Mouse (Mus musculus) hindbrain, embryonic 13.5 days (tissue): ENCODE data around the gene Rab3gap2. TPM values are rescaled to one million over a fixed set of nuclear protein-coding genes. Genes with fewer than 3 reads are reported as not detected.
A peak's percentile ranks its signal among the peaks of the same experiment; 100 is the strongest.

Source experiments
- ATAC-seq: fragments of 200-750 bp; cut with Nextera tagmentation; 2 replicates; pipeline ENCODE4 v1.8.0; 2017; ENCODE audit warnings: moderate TSS enrichment; ENCODE audit not compliant: low FRiP score
- H3K27ac ChIP-seq: fragments of 300-500 bp; sonication (generic); 2 replicates; pipeline ENCODE4 v1.5.1; 2015; ENCODE audit warnings: inconsistent platforms, mild to moderate bottlenecking, moderate library complexity
- H3K27me3 ChIP-seq: fragments of 300-500 bp; sonication (generic); 2 replicates; pipeline ENCODE4 v1.6.1; 2015; ENCODE audit warnings: mild to moderate bottlenecking, inconsistent platforms
- H3K36me3 ChIP-seq: fragments of 300-500 bp; sonication (generic); 2 replicates; pipeline ENCODE4 v1.6.1; 2015; ENCODE audit warnings: mild to moderate bottlenecking, inconsistent platforms
- H3K4me1 ChIP-seq: fragments of 300-500 bp; sonication (generic); replicated peaks from 2 replicates; pipeline ENCODE4 v1.6.1; 2015; ENCODE audit warnings: inconsistent platforms
- H3K4me2 ChIP-seq: fragments of 300-500 bp; sonication (generic); 2 replicates; pipeline ENCODE4 v1.6.1; 2015; ENCODE audit warnings: inconsistent platforms, mild to moderate bottlenecking, moderate library complexity
- H3K4me3 ChIP-seq: fragments of 300-500 bp; sonication (generic); 2 replicates; pipeline ENCODE4 v1.5.1; 2015; ENCODE audit warnings: mild to moderate bottlenecking, inconsistent platforms
- H3K9ac ChIP-seq: fragments of 300-500 bp; sonication (generic); 2 replicates; pipeline ENCODE4 v1.6.1; 2015; ENCODE audit warnings: mild to moderate bottlenecking, inconsistent platforms
- H3K9me3 ChIP-seq: fragments of 300-500 bp; sonication (generic); 2 replicates; pipeline ENCODE4 v1.6.1; 2016; ENCODE audit warnings: inconsistent platforms
- WGBS: fragments of 180-500 bp; shearing (Covaris S2); methylation state at CpG from one replicate; pipeline ENCODE4 v1.1.7; 2015; 5-methylcytosine and 5-hydroxymethylcytosine counted together
- polyA plus RNA-seq: library from polyadenylated mRNA; unstranded; fragments of >200 nt; fragmentation: Nextera tagmentation; extraction: Ambion mirVana; gene quantifications from 2 replicates; pipeline ENCODE4 v1.2.1, GENCODE M21; 2015

Rab3gap2 gene
- polyA plus RNA-seq, 1 experiment from 2014 or later, result 25.4 TPM

GRCm38 (mm10) chr1:185268675-185269074 is 64.8 kb downstream of the Rab3gap2 start:
- ATAC-seq, result no peak
- 86% methylated on average over 4 of the region's 4 CpGs for WGBS
- Histone ChIP-seq H3K4me2 (no peak overlapping the region), H3K9ac (no peak overlapping the region), H3K27ac (no peak overlapping the region), H3K4me3 (no peak overlapping the region), H3K4me1 (no peaks in the 10 kb centered on the region), H3K27me3 (no peaks in the 10 kb centered on the region), H3K36me3 (peaks cover 82% of the 10 kb centered on the region), H3K9me3 (no peaks in the 10 kb centered on the region; the same call in 1 of the 2 replicates)

GRCm38 (mm10) chr1:185270403-185271097 is 66.6 kb downstream of the Rab3gap2 start:
- H3K4me3 ChIP-seq, result no peak overlapping the region
- peaks cover 84% of the 10 kb centered on the region for H3K36me3 ChIP-seq
- no peak overlapping the region for H3K4me2 ChIP-seq
- no peaks in the 10 kb centered on the region for H3K27me3 ChIP-seq
- WGBS, result 94% methylated on average over 8 of the region's 8 CpGs
- no peak overlapping the region for H3K9ac ChIP-seq
- no peaks in the 10 kb centered on the region; the same call in 1 of the 2 replicates for H3K9me3 ChIP-seq
- H3K4me1 ChIP-seq, result no peaks in the 10 kb centered on the region
- ATAC-seq, result no peak
- H3K27ac ChIP-seq, result no peak overlapping the region

GRCm38 (mm10) chr1:185271373-185271772 is 67.5 kb downstream of the Rab3gap2 start:
- H3K36me3 ChIP-seq, result peaks cover 86% of the 10 kb centered on the region
- ATAC-seq, result no peak
- 91% methylated on average over 9 of the region's 9 CpGs for WGBS

GRCm38 (mm10) chr1:185274819-185275545 is 71.1 kb downstream of the Rab3gap2 start:
- ATAC-seq, result no peak
- no peak overlapping the region for H3K27ac ChIP-seq
- no peak overlapping the region for H3K4me3 ChIP-seq
- no peaks in the 10 kb centered on the region; the same call in 1 of the 2 replicates for H3K9me3 ChIP-seq
- H3K9ac ChIP-seq, result no peak overlapping the region
- H3K27me3 ChIP-seq, result no peaks in the 10 kb centered on the region
- peaks cover 93% of the 10 kb centered on the region for H3K36me3 ChIP-seq
- WGBS, result 94% methylated on average over 5 of the region's 5 CpGs
- no peak overlapping the region for H3K4me2 ChIP-seq
- H3K4me1 ChIP-seq, result no peaks in the 10 kb centered on the region

More at GRCm38 (mm10) chr1:185271373-185271772, 67.5 kb downstream of the Rab3gap2 start:
- Histone ChIP-seq H3K4me3 (no peak overlapping the region), H3K9ac (no peak overlapping the region), H3K4me1 (no peaks in the 10 kb centered on the region), H3K9me3 (no peaks in the 10 kb centered on the region; the same call in 1 of the 2 replicates), H3K27me3 (no peaks in the 10 kb centered on the region), H3K27ac (no peak overlapping the region), H3K4me2 (no peak overlapping the region)

DNA sequence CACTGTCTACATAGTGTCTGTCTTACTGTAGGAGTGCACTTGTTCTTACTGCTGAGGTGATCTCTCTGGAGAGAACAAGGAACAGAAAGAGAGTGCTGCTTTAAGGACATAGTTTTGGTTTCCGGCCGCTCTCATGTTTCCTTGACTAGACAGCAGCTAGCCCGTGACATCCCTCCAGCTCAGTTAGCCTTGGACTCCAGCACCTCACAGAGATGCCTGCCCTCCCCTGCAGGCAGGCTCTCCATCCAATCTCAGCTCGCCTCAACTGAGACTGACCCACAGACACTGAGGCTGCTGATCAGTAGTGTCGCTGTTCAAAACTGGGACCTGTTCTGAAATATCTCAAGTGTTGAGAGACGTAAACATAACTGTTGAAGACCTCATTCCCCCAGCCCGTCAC is 72.1 kb downstream of the Rab3gap2 start:
- 97% methylated on average over 7 of the region's 7 CpGs for WGBS
- Histone ChIP-seq H3K9ac (no peak overlapping the region), H3K4me3 (no peak overlapping the region), H3K4me2 (no peak overlapping the region), H3K27ac (no peak overlapping the region), H3K36me3 (peaks cover 94% of the 10 kb centered on the region), H3K27me3 (no peaks in the 10 kb centered on the region), H3K4me1 (no peaks in the 10 kb centered on the region), H3K9me3 (no peaks in the 10 kb centered on the region; the same call in 1 of the 2 replicates)
- no peak for ATAC-seq

DNA sequence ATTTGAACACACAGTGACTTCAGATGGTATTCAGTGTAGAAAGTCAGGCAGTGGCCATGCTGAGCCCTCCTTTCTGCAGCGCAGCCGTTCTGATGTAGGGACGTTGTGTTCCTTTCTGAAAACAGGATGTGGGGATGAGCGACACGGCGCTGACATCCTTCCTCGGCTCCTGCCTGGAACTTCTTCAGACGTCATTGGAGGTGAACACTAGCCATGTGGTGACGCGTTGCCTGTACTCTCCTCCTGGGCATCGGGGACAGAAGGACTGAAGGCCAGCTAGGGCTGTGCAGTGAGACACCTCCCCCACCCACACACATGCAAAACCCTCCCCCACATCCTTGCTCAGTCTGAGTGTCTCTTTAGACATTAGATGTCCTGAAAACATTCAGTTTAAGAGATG is 73.1 kb downstream of the Rab3gap2 start:
- 95% methylated on average over 11 of the region's 11 CpGs for WGBS
- no peak overlapping the region for H3K9ac ChIP-seq
- H3K27ac ChIP-seq, result no peak overlapping the region
- H3K4me3 ChIP-seq, result no peak overlapping the region
- H3K27me3 ChIP-seq, result no peaks in the 10 kb centered on the region
- no peak for ATAC-seq
- H3K4me1 ChIP-seq, result no peaks in the 10 kb centered on the region
- peaks cover 93% of the 10 kb centered on the region for H3K36me3 ChIP-seq
- H3K9me3 ChIP-seq, result no peaks in the 10 kb centered on the region; the same call in 1 of the 2 replicates
- H3K4me2 ChIP-seq, result no peak overlapping the region

GRCm38 (mm10) chr1:185279288-185279687 is 75.4 kb downstream of the Rab3gap2 start:
- ATAC-seq, result no peak
- H3K4me2 ChIP-seq, result no peak overlapping the region
- H3K9ac ChIP-seq, result no peak overlapping the region
- no peaks in the 10 kb centered on the region for H3K9me3 ChIP-seq
- peaks cover 94% of the 10 kb centered on the region for H3K36me3 ChIP-seq
- no peak overlapping the region for H3K4me3 ChIP-seq
- WGBS, result 94% methylated on average over 9 of the region's 9 CpGs
- H3K27me3 ChIP-seq, result no peaks in the 10 kb centered on the region
- H3K27ac ChIP-seq, result no peak overlapping the region
- H3K4me1 ChIP-seq, result no peaks in the 10 kb centered on the region

DNA sequence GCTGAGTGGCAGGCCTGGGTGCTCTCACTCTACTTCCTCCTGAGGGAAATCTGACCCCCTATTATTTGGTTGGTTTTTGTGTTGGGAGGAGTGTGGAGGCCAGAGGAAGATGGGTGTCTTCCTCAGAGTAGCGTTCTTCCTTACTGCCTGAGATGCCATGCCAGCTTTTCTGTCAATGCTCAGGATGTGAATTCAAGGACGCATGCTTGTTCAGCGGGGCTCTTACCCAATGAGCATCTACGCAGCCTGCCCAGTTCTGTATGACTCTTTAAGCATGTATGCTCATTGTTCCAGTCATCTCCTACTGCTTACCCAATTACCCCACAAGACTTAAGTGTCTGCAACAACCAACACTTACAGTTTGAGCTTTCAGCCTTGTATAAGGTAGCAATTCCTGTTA is 76.7 kb downstream of the Rab3gap2 start:
- H3K9me3 ChIP-seq, result no peaks in the 10 kb centered on the region

GRCm38 (mm10) chr1:185282846-185283245 is 78.9 kb downstream of the Rab3gap2 start:
- Histone ChIP-seq H3K4me2 (no peak overlapping the region), H3K4me1 (peaks cover 4% of the 10 kb centered on the region; the same call in 1 of the 2 replicates), H3K9me3 (no peaks in the 10 kb centered on the region), H3K4me3 (no peak overlapping the region), H3K9ac (no peak overlapping the region), H3K27ac (no peak overlapping the region), H3K36me3 (peaks cover 93% of the 10 kb centered on the region), H3K27me3 (no peaks in the 10 kb centered on the region)
- no peak for ATAC-seq
- 94% methylated on average over 11 of the region's 11 CpGs for WGBS

More for the DNA sequence above, 76.7 kb downstream of the Rab3gap2 start:
- WGBS, result 96% methylated on average over 4 of the region's 4 CpGs
- Histone ChIP-seq H3K4me2 (no peak overlapping the region), H3K9ac (no peak overlapping the region), H3K27me3 (no peaks in the 10 kb centered on the region), H3K27ac (no peak overlapping the region), H3K36me3 (peaks cover 93% of the 10 kb centered on the region), H3K4me1 (peaks cover 2% of the 10 kb centered on the region; the same call in 1 of the 2 replicates), H3K4me3 (no peak overlapping the region)
- no peak for ATAC-seq

DNA sequence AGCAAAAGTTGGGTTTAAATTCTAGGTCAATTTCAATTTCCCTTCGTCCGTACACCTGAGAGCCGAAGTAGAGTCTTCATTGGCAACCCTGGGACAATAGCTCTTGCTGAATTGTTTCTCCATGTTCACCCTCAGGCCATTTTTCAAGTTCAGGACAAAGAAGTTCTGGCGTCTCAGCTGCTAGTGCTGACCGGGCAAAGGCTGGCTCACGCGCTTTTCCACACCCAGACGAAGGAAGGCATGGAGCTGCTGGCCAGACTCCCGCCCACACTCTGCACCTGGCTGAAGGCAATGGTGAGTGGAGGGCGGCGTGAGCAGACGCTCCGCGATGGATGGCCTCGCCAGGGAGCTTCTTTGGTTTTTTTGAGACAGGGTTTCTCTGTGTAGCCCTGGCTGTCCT is 79.3 kb downstream of the Rab3gap2 start:
- Histone ChIP-seq H3K27me3 (no peaks in the 10 kb centered on the region), H3K9ac (no peak overlapping the region), H3K27ac (no peak overlapping the region), H3K36me3 (peaks cover 91% of the 10 kb centered on the region), H3K9me3 (no peaks in the 10 kb centered on the region), H3K4me1 (peaks cover 4% of the 10 kb centered on the region; the same call in 1 of the 2 replicates), H3K4me3 (no peak overlapping the region), H3K4me2 (no peak overlapping the region)
- WGBS, result 90% methylated on average over 15 of the region's 15 CpGs
- ATAC-seq, result no peak

DNA sequence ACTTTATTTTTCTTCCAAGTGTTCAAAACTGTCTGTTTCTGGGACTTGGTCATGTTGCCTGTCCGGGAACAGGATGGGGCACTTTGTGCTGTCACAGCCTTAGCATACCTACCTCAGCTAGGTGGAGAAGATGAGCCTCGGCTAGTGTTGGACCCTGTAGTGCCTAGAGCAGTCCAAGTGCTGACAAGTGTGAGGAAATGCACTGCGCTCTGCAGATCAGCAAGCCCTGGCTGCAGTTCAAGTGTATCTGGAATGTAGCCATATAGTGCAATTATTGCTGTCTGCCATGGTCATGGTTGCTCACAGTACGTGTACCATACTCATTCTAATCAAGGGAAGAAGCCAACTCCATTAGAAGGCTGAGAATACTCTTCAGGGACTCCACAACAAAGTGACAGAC is 80.8 kb downstream of the Rab3gap2 start:
- Histone ChIP-seq H3K9me3 (no peaks in the 10 kb centered on the region), H3K4me3 (no peak overlapping the region), H3K36me3 (peaks cover 81% of the 10 kb centered on the region), H3K9ac (no peak overlapping the region), H3K4me2 (no peak overlapping the region), H3K4me1 (peaks cover 4% of the 10 kb centered on the region; the same call in 1 of the 2 replicates), H3K27me3 (no peaks in the 10 kb centered on the region), H3K27ac (no peak overlapping the region)
- 74% methylated on average over 4 of the region's 4 CpGs for WGBS
- peak; percentile 69; the same call in 1 of the 2 replicates for ATAC-seq

GRCm38 (mm10) chr1:185285171-185285570 is 81.3 kb downstream of the Rab3gap2 start:
- Histone ChIP-seq H3K4me2 (no peak overlapping the region), H3K36me3 (peaks cover 81% of the 10 kb centered on the region), H3K4me1 (peaks cover 4% of the 10 kb centered on the region; the same call in 1 of the 2 replicates), H3K9ac (no peak overlapping the region), H3K27ac (peak overlapping the region; percentile 52; the same call in 1 of the 2 replicates), H3K9me3 (no peaks in the 10 kb centered on the region), H3K4me3 (no peak overlapping the region), H3K27me3 (no peaks in the 10 kb centered on the region)
- ATAC-seq, result peak; percentile 66; the same call in 1 of the 2 replicates
- 88% methylated on average over 4 of the region's 4 CpGs for WGBS
